Mouse (Mus musculus): Measurements from ENCODE around the gene Rgp1.

- TF ChIP-seq CTCF (IDR thresholded peaks at IDR 0.05; ENCODE audit: control insufficient read depth, insufficient read depth, insufficient replicate concordance, low read depth, low read length) (no peak), POLR2A (IDR thresholded peaks at IDR 0.05; ENCODE audit: control insufficient read depth, low read depth, low read length) (no peak)
These were observed 42.5 kb upstream of the Rgp1 start for GRCm38 (mm10) chr4:43536031-43536430.

All from testis, adult 2 months (tissue).